ENCODE assay signal across 14 mouse cellular contexts in genomic region chr15:102408558-102409130, GRCm38 (mm10). TPM values are rescaled to one million over a fixed set of nuclear protein-coding genes. Genes with fewer than 3 reads are reported as not detected.
DNase-seq lines count a peak whose midpoint lies in the region; ATAC-seq and TF ChIP-seq lines count a peak whose summit lies in the region.
"Had no signal": no experiment of that assay in that cellular context is flagged by ENCODE, and none has a peak within 500 bp of the region (broad histone marks: within the 10 kb centered on the region; RNA-seq: fewer than 3 reads in every experiment).

No protein-coding gene starts in this region.

- in situ Hi-C loops in CH12.LX (cut with MboI; ENCODE audit: low pct_ligation_motif_present, low pct_unique_long_range_greater_than_20kb, low sequenced_read_pairs) = no loop called here

- no peaks in the 10 kb centered on the region for H3K27me3 ChIP-seq in forebrain, embryonic 12.5 days
- H3K27me3 ChIP-seq in forebrain, embryonic 16.5 days (replicated peaks; ENCODE audit: control insufficient read depth, insufficient read depth, low read length) = no peaks in the 10 kb centered on the region
- H3K27me3 ChIP-seq in liver, embryonic 12.5 days (replicated peaks) = no peaks in the 10 kb centered on the region
- no peaks in the 10 kb centered on the region for H3K27me3 ChIP-seq in liver, embryonic 11.5 days (replicated peaks; ENCODE audit: control insufficient read depth, insufficient read depth, low read length)
- H3K27me3 ChIP-seq in CH12.LX (replicated peaks) = no peaks in the 10 kb centered on the region
- H3K27me3 ChIP-seq in limb, embryonic 12.5 days = no peaks in the 10 kb centered on the region

- dilution Hi-C loops in CH12.LX (cut with MboI; ENCODE audit: extremely low pct_ligation_motif_present, extremely low pct_unique_long_range_greater_than_20kb, low sequenced_read_pairs) = no loop called here

- H3K79me2 ChIP-seq in CH12.LX (replicated peaks; ENCODE audit: control insufficient read depth, extremely low read depth, insufficient read depth, poor library complexity, severe bottlenecking) = peaks cover 63% of the 10 kb centered on the region

- no peak for TF ChIP-seq CTCF in CH12.LX (conservative IDR thresholded peaks at IDR 0.05 in 1 of 2, IDR thresholded peaks at IDR 0.05 in 1 of 2; ENCODE audit: low read depth in 2 of 2, low read length in 2 of 2)

- no peak overlapping the region for H3K9ac ChIP-seq in forebrain, embryonic 12.5 days
- H3K9ac ChIP-seq in forebrain, embryonic 16.5 days (replicated peaks; ENCODE audit: low read depth, low read length) = no peak overlapping the region
- peak overlapping the region; percentile 41; the same call in 1 of the 2 replicates for H3K9ac ChIP-seq in liver, embryonic 12.5 days
- no peak overlapping the region for H3K9ac ChIP-seq in liver, embryonic 11.5 days (ENCODE audit: low read depth, low read length)
- no peak overlapping the region for H3K9ac ChIP-seq in CH12.LX (ENCODE audit: insufficient read depth, low read depth)
- H3K9ac ChIP-seq in limb, embryonic 12.5 days (replicated peaks) = 0 out of 2 replicates have a peak overlapping the region, but pooled peaks have one; percentile 8

- WGBS in forebrain, embryonic 12.5 days = 93% methylated on average over 2 of the region's 2 CpGs
- WGBS in forebrain, embryonic 16.5 days = 82% methylated on average over 2 of the region's 2 CpGs
- 61% methylated on average over 2 of the region's 2 CpGs for WGBS in liver, embryonic 12.5 days (ENCODE audit: insufficient replicate concordance)
- WGBS in liver, embryonic 11.5 days = 80% methylated on average over 2 of the region's 2 CpGs
- WGBS in limb, embryonic 12.5 days = 83% methylated on average over 2 of the region's 2 CpGs

- peaks cover 56% of the 10 kb centered on the region for H3K36me3 ChIP-seq in forebrain, embryonic 12.5 days (replicated peaks)
- H3K36me3 ChIP-seq in forebrain, embryonic 16.5 days (ENCODE audit: control insufficient read depth, insufficient read depth) = peaks cover 32% of the 10 kb centered on the region
- H3K36me3 ChIP-seq in liver, embryonic 12.5 days = peaks cover 64% of the 10 kb centered on the region
- H3K36me3 ChIP-seq in liver, embryonic 11.5 days (ENCODE audit: control insufficient read depth, insufficient read depth, low read length) = peaks cover 33% of the 10 kb centered on the region
- H3K36me3 ChIP-seq in CH12.LX (replicated peaks in 1 of 2; ENCODE audit: control insufficient read depth in 1 of 2, insufficient read depth in 1 of 2, low read length in 1 of 2) = peaks cover 23 to 49% of the 10 kb centered on the region in 2 experiments
- peaks cover 64% of the 10 kb centered on the region for H3K36me3 ChIP-seq in limb, embryonic 12.5 days

- no peak for TF ChIP-seq RAD21 in CH12.LX (IDR thresholded peaks at IDR 0.05; ENCODE audit: low read depth, low read length)

- no peak for DNase-seq in liver, embryonic 11.5 days (ENCODE audit: low spot score)
- DNase-seq in CH12.LX (ENCODE audit: extremely low read depth) = no peak
- no peak for DNase-seq in adrenal gland, postnatal 10 days
- DNase-seq in cerebellum, adult 18-20 months = no peak
- DNase-seq: cerebellum, postnatal 14 days; gastrocnemius, postnatal 25 days; kidney, postnatal 10 days; layer of hippocampus, postnatal 36 days; lung, postnatal 10 days; retina, postnatal 1 day had no signal

- peaks cover 43% of the 10 kb centered on the region for H3K4me1 ChIP-seq in forebrain, embryonic 12.5 days
- peaks cover 40% of the 10 kb centered on the region for H3K4me1 ChIP-seq in forebrain, embryonic 16.5 days (replicated peaks; ENCODE audit: control insufficient read depth, insufficient read depth, low read length)
- H3K4me1 ChIP-seq in liver, embryonic 12.5 days = peaks cover 70% of the 10 kb centered on the region
- H3K4me1 ChIP-seq in liver, embryonic 11.5 days (replicated peaks; ENCODE audit: control insufficient read depth, insufficient read depth, low read length) = peaks cover 24% of the 10 kb centered on the region
- H3K4me1 ChIP-seq in CH12.LX (ENCODE audit: control insufficient read depth in 1 of 2, insufficient read depth in 2 of 2) = peaks cover 17 to 58% of the 10 kb centered on the region in 2 experiments
- H3K4me1 ChIP-seq in limb, embryonic 12.5 days (replicated peaks) = peaks cover 44% of the 10 kb centered on the region

- H3K4me3 ChIP-seq in forebrain, embryonic 12.5 days (replicated peaks) = no peak overlapping the region
- H3K4me3 ChIP-seq in forebrain, embryonic 16.5 days (replicated peaks; ENCODE audit: low read length) = no peak overlapping the region
- H3K4me3 ChIP-seq in liver, embryonic 12.5 days = peak overlapping the region; percentile 9; the same call in 1 of the 2 replicates
- H3K4me3 ChIP-seq in liver, embryonic 11.5 days (ENCODE audit: low read depth, low read length) = no peak overlapping the region
- H3K4me3 ChIP-seq in CH12.LX (replicated peaks in 1 of 3; ENCODE audit: low read depth in 2 of 3, low read length in 2 of 3, poor library complexity in 1 of 3) = no peak overlapping the region
- 0 out of 2 replicates have a peak overlapping the region, but pooled peaks have one; percentile 9 for H3K4me3 ChIP-seq in limb, embryonic 12.5 days (replicated peaks)

- no peak for ATAC-seq in forebrain, embryonic 12.5 days (ENCODE audit: low FRiP score)
- ATAC-seq in forebrain, embryonic 16.5 days = no peak
- no peak for ATAC-seq in liver, embryonic 12.5 days
- no peak for ATAC-seq in liver, embryonic 11.5 days (replicated peaks; ENCODE audit: low FRiP score)
- no peak for ATAC-seq in limb, embryonic 12.5 days (ENCODE audit: insufficient number of reproducible peaks, insufficient read depth, low FRiP score, low TSS enrichment, low read depth)

- H3K4me2 ChIP-seq in forebrain, embryonic 12.5 days = peak overlapping the region; percentile 15; the same call in 1 of the 2 replicates
- H3K4me2 ChIP-seq in forebrain, embryonic 16.5 days (ENCODE audit: low read length) = no peak overlapping the region
- H3K4me2 ChIP-seq in liver, embryonic 12.5 days = peak overlapping the region; percentile 48
- no peak overlapping the region; the same call in 1 of the 2 replicates for H3K4me2 ChIP-seq in liver, embryonic 11.5 days
- no peak overlapping the region for H3K4me2 ChIP-seq in CH12.LX (ENCODE audit: insufficient read depth, low read depth, poor library complexity, severe bottlenecking)
- peak overlapping the region; percentile 35; the same call in 1 of the 2 replicates for H3K4me2 ChIP-seq in limb, embryonic 12.5 days

- H3K9me3 ChIP-seq in forebrain, embryonic 12.5 days = no peaks in the 10 kb centered on the region
- no peaks in the 10 kb centered on the region for H3K9me3 ChIP-seq in forebrain, embryonic 16.5 days (ENCODE audit: control insufficient read depth, low read length)
- H3K9me3 ChIP-seq in liver, embryonic 12.5 days (replicated peaks) = no peaks in the 10 kb centered on the region
- H3K9me3 ChIP-seq in liver, embryonic 11.5 days (ENCODE audit: control insufficient read depth, low read length) = no peaks in the 10 kb centered on the region
- H3K9me3 ChIP-seq in CH12.LX (replicated peaks; ENCODE audit: low read length) = no peaks in the 10 kb centered on the region
- H3K9me3 ChIP-seq in limb, embryonic 12.5 days = no peaks in the 10 kb centered on the region; the same call in 1 of the 2 replicates

- TF ChIP-seq EP300 in CH12.LX (IDR thresholded peaks at IDR 0.05; ENCODE audit: low read length) = no peak

- no peak for TF ChIP-seq POLR2A in CH12.LX (IDR thresholded peaks at IDR 0.05; ENCODE audit: low read depth, low read length)

- no peak overlapping the region for H3K27ac ChIP-seq in forebrain, embryonic 12.5 days
- no peak overlapping the region for H3K27ac ChIP-seq in forebrain, embryonic 16.5 days (ENCODE audit: low read length)
- 0 out of 2 replicates have a peak overlapping the region, but pooled peaks have one; percentile 1 for H3K27ac ChIP-seq in liver, embryonic 12.5 days
- no peak overlapping the region for H3K27ac ChIP-seq in liver, embryonic 11.5 days (ENCODE audit: low read depth, low read length)
- peak overlapping the region; percentile 14; the same call in 1 of the 2 replicates for H3K27ac ChIP-seq in CH12.LX (ENCODE audit: insufficient read depth, low read depth)
- no peak overlapping the region for H3K27ac ChIP-seq in limb, embryonic 12.5 days

RNA-seq across cellular contexts. Expression of gene Sp1, which starts 2.7 kb away (rescaled TPM):
- polyA plus RNA-seq in forebrain, embryonic 12.5 days (2016; fragmentation: Nextera tagmentation; extraction: Ambion mirVana) = 10.8 and 11.2 TPM in 2 replicates
- 5.0 and 5.9 TPM in 2 replicates for polyA plus RNA-seq in forebrain, embryonic 16.5 days (2015; fragmentation: Nextera tagmentation; extraction: Ambion mirVana)
- 5.1 and 5.6 TPM in 2 replicates for polyA plus RNA-seq in liver, embryonic 12.5 days (2016; fragmentation: Nextera tagmentation; extraction: Ambion mirVana)
- 9.7 and 10.6 TPM in 2 replicates for polyA plus RNA-seq in liver, embryonic 11.5 days (2014; fragmentation: Nextera tagmentation; extraction: Ambion mirVana)
- total RNA-seq in CH12.LX (2012; rRNA removed) (23.3 and 23.5 TPM in 2 replicates), CH12.LX (2014; rRNA removed) (22.3 and 27.1 TPM in 2 replicates)
- 25.6 and 31.8 TPM in 2 replicates for polyA plus RNA-seq in CH12.LX (2012; ENCODE audit: insufficient read length, low read depth)
- polyA plus RNA-seq in limb, embryonic 12.5 days (2016; fragmentation: Nextera tagmentation; extraction: Ambion mirVana) = 11.1 and 12.1 TPM in 2 replicates
- total RNA-seq in adrenal gland, postnatal 10 days (2021) = 10 to 100 TPM; 67.8 to 83.4 TPM

RNA-seq across cellular contexts. Expression of gene Amhr2, which starts 36.5 kb away (rescaled TPM):
- 0.22 TPM in 2 replicates for polyA plus RNA-seq in forebrain, embryonic 12.5 days (2016; fragmentation: Nextera tagmentation; extraction: Ambion mirVana)
- polyA plus RNA-seq in forebrain, embryonic 16.5 days (2015; fragmentation: Nextera tagmentation; extraction: Ambion mirVana) = 0.32 and 0.58 TPM in 2 replicates
- 0.12 and 0.31 TPM in 2 replicates for polyA plus RNA-seq in liver, embryonic 12.5 days (2016; fragmentation: Nextera tagmentation; extraction: Ambion mirVana)
- 1.1 and 1.6 TPM in 2 replicates for polyA plus RNA-seq in liver, embryonic 11.5 days (2014; fragmentation: Nextera tagmentation; extraction: Ambion mirVana)
- total RNA-seq in CH12.LX (2012; rRNA removed) (not detected in 2 replicates), CH12.LX (2014; rRNA removed) (not detected in 2 replicates)
- not detected in 2 replicates for polyA plus RNA-seq in CH12.LX (2012; ENCODE audit: insufficient read length, low read depth)
- polyA plus RNA-seq in limb, embryonic 12.5 days (2016; fragmentation: Nextera tagmentation; extraction: Ambion mirVana) = 0.48 TPM in 1 of 2 replicates, not detected in the other
- total RNA-seq in adrenal gland, postnatal 10 days (2021) = 1 to 10 TPM; 1.7 to 2.1 TPM

RNA-seq across cellular contexts. Expression of gene Sp7, which starts 41.7 kb away (rescaled TPM):
- 0.32 and 0.46 TPM in 2 replicates for polyA plus RNA-seq in forebrain, embryonic 12.5 days (2016; fragmentation: Nextera tagmentation; extraction: Ambion mirVana)
- 0.38 and 1.1 TPM in 2 replicates for polyA plus RNA-seq in forebrain, embryonic 16.5 days (2015; fragmentation: Nextera tagmentation; extraction: Ambion mirVana)
- polyA plus RNA-seq in liver, embryonic 12.5 days (2016; fragmentation: Nextera tagmentation; extraction: Ambion mirVana) = 0.37 and 0.63 TPM in 2 replicates
- 0.57 and 1.5 TPM in 2 replicates for polyA plus RNA-seq in liver, embryonic 11.5 days (2014; fragmentation: Nextera tagmentation; extraction: Ambion mirVana)
- total RNA-seq in CH12.LX (2012; rRNA removed) = 0.04 TPM in 1 of 2 replicates, not detected in the other
- not detected in 2 replicates for total RNA-seq in CH12.LX (2014; rRNA removed)
- not detected in 2 replicates for polyA plus RNA-seq in CH12.LX (2012; ENCODE audit: insufficient read length, low read depth)
- polyA plus RNA-seq in limb, embryonic 12.5 days (2016; fragmentation: Nextera tagmentation; extraction: Ambion mirVana) = 3.1 and 4.3 TPM in 2 replicates
- total RNA-seq in adrenal gland, postnatal 10 days (2021) = 1 to 10 TPM in 1 of 2 experiments, under 1 TPM in 1; 0.15 to 2.3 TPM
- total RNA-seq: gastrocnemius, postnatal 25 days had no signal

RNA-seq across cellular contexts. Expression of gene Prr13, which starts 50.2 kb away (rescaled TPM):
- 82.9 and 86.9 TPM in 2 replicates for polyA plus RNA-seq in forebrain, embryonic 12.5 days (2016; fragmentation: Nextera tagmentation; extraction: Ambion mirVana)
- polyA plus RNA-seq in forebrain, embryonic 16.5 days (2015; fragmentation: Nextera tagmentation; extraction: Ambion mirVana) = 79.0 and 80.9 TPM in 2 replicates
- polyA plus RNA-seq in liver, embryonic 12.5 days (2016; fragmentation: Nextera tagmentation; extraction: Ambion mirVana) = 119 and 126 TPM in 2 replicates
- polyA plus RNA-seq in liver, embryonic 11.5 days (2014; fragmentation: Nextera tagmentation; extraction: Ambion mirVana) = 155 and 157 TPM in 2 replicates
- total RNA-seq in CH12.LX (2012; rRNA removed) (34.5 and 36.4 TPM in 2 replicates), CH12.LX (2014; rRNA removed) (26.1 and 32.2 TPM in 2 replicates)
- polyA plus RNA-seq in CH12.LX (2012; ENCODE audit: insufficient read length, low read depth) = 94.8 and 131 TPM in 2 replicates
- polyA plus RNA-seq in limb, embryonic 12.5 days (2016; fragmentation: Nextera tagmentation; extraction: Ambion mirVana) = 66.1 and 68.1 TPM in 2 replicates
- total RNA-seq in adrenal gland, postnatal 10 days (2021) = 10 to 100 TPM; 46.9 to 53.1 TPM

RNA-seq across cellular contexts. Expression of gene Aaas, which starts 58.1 kb away (rescaled TPM):
- polyA plus RNA-seq in forebrain, embryonic 12.5 days (2016; fragmentation: Nextera tagmentation; extraction: Ambion mirVana) = 75.0 and 78.2 TPM in 2 replicates
- polyA plus RNA-seq in forebrain, embryonic 16.5 days (2015; fragmentation: Nextera tagmentation; extraction: Ambion mirVana) = 42.0 and 44.7 TPM in 2 replicates
- 69.7 and 74.7 TPM in 2 replicates for polyA plus RNA-seq in liver, embryonic 12.5 days (2016; fragmentation: Nextera tagmentation; extraction: Ambion mirVana)
- 99.3 and 108 TPM in 2 replicates for polyA plus RNA-seq in liver, embryonic 11.5 days (2014; fragmentation: Nextera tagmentation; extraction: Ambion mirVana)
- total RNA-seq in CH12.LX (2012; rRNA removed) (95.5 and 98.3 TPM in 2 replicates), CH12.LX (2014; rRNA removed) (107 and 126 TPM in 2 replicates)
- 241 and 266 TPM in 2 replicates for polyA plus RNA-seq in CH12.LX (2012; ENCODE audit: insufficient read length, low read depth)
- 95.6 and 99.6 TPM in 2 replicates for polyA plus RNA-seq in limb, embryonic 12.5 days (2016; fragmentation: Nextera tagmentation; extraction: Ambion mirVana)
- total RNA-seq in adrenal gland, postnatal 10 days (2021) = 10 to 100 TPM; 21.4 to 24.7 TPM

Comparison
In these comparisons a context has a peak if more than half of its experiments do, and no peak if none do; other contexts are left out.
1. H3K27ac ChIP-seq: peak in liver, embryonic 12.5 days (single experiment) and CH12.LX (single experiment); none in forebrain, embryonic 12.5 days (single experiment), forebrain, embryonic 16.5 days (single experiment), liver, embryonic 11.5 days (single experiment) and limb, embryonic 12.5 days (single experiment).
2. H3K4me2 ChIP-seq: peak in forebrain, embryonic 12.5 days (single experiment), liver, embryonic 12.5 days (single experiment) and limb, embryonic 12.5 days (single experiment); none in forebrain, embryonic 16.5 days (single experiment), liver, embryonic 11.5 days (single experiment) and CH12.LX (single experiment).
3. H3K4me3 ChIP-seq: peak in liver, embryonic 12.5 days (single experiment) and limb, embryonic 12.5 days (single experiment); none in forebrain, embryonic 12.5 days (single experiment), forebrain, embryonic 16.5 days (single experiment), liver, embryonic 11.5 days (single experiment) and CH12.LX (0 of 3).
4. H3K9ac ChIP-seq: peak in liver, embryonic 12.5 days (single experiment) and limb, embryonic 12.5 days (single experiment); none in forebrain, embryonic 12.5 days (single experiment), forebrain, embryonic 16.5 days (single experiment), liver, embryonic 11.5 days (single experiment) and CH12.LX (single experiment).